Mouse (Mus musculus) bone marrow, adult 2 months (tissue): ENCODE results near the gene Hnrnpa1. TPM values are rescaled to one million over a fixed set of nuclear protein-coding genes. Genes with fewer than 3 reads are reported as not detected.

Source experiments
- H3K27ac ChIP-seq: fragments of 200-500 bp; 2 replicates; pipeline ENCODE4 v1.5.1; 2012; ENCODE audit warnings: low read depth, mild to moderate bottlenecking, control low read depth, inconsistent platforms, low read length; ENCODE audit not compliant: control insufficient read depth, poor library complexity, insufficient read depth
- H3K4me1 ChIP-seq: fragments of 200-500 bp; 2 replicates; pipeline ENCODE4 v1.6.1; 2011; ENCODE audit warnings: low read length; ENCODE audit not compliant: control insufficient read depth, insufficient read depth
- H3K4me3 ChIP-seq: fragments of 200-500 bp; replicated peaks from 2 replicates; pipeline ENCODE3; 2011; ENCODE audit warnings: mild to moderate bottlenecking, low read depth, low read length, control low read depth; ENCODE audit not compliant: control insufficient read depth
- CTCF ChIP-seq: fragments of 200-500 bp; IDR thresholded peaks from 2 replicates; pipeline ENCODE4 v1.5.1; 2011; ENCODE audit warnings: low read length, control low read depth; ENCODE audit not compliant: control insufficient read depth, insufficient read depth
- POLR2A ChIP-seq: fragments of 200-500 bp; IDR thresholded peaks from 2 replicates; pipeline ENCODE4 v1.6.1; 2011; ENCODE audit warnings: low read depth, mild to moderate bottlenecking, control low read depth, low read length, borderline replicate concordance; ENCODE audit not compliant: control insufficient read depth
- WGBS: fragments of 180-500 bp; shearing (Covaris S2); methylation state at CpG from one replicate; pipeline ENCODE4 v1.1.7; 2018; 5-methylcytosine and 5-hydroxymethylcytosine counted together
- polyA plus RNA-seq: library from polyadenylated mRNA; stranded (reverse); fragments of >200 nt; gene quantifications from 2 replicates; pipeline ENCODE4 v1.2.4, GENCODE M21; 2011; ENCODE audit warnings: low replicate concordance; ENCODE audit not compliant: missing spikeins, insufficient read depth, insufficient read length

The Hnrnpa1 gene
- polyA plus RNA-seq, 1 experiment: 641 TPM

DNA sequence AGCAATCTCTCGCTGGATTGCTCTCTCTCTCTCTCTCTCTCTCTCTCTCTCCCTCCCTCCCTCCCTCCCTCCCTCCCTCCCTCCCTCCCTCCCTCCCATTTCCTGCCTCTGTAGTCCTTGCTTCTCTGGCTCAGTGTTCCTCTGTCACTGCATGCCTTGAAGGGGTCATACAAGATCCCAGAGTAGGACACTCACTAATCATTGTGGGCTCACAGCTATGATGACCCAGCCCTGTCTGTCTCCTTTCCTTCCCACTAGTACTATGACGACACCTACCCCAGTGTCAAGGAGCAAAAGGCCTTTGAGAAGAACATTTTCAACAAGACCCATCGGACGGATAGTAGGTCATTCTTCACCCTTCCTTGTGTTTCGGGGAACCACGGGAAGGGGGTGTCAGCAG is 50.2 kb downstream of the Hnrnpa1 start:
- TF ChIP-seq CTCF (no peak), POLR2A (no peak)
- WGBS: 78% methylated on average over 6 of the region's 6 CpGs

GRCm38 (mm10) chr15:103290843-103291242 is 50.6 kb downstream of the Hnrnpa1 start:
- TF ChIP-seq POLR2A: no peak
- TF ChIP-seq CTCF: no peak
- Histone ChIP-seq H3K27ac (no peak overlapping the region), H3K4me3 (no peak overlapping the region), H3K4me1 (no peaks in the 10 kb centered on the region)
- WGBS: 92% methylated on average over 9 of the region's 9 CpGs

More for the DNA sequence above, 50.2 kb downstream of the Hnrnpa1 start:
- no peak overlapping the region for H3K4me3 ChIP-seq
- no peak overlapping the region for H3K27ac ChIP-seq
- H3K4me1 ChIP-seq: no peaks in the 10 kb centered on the region

DNA sequence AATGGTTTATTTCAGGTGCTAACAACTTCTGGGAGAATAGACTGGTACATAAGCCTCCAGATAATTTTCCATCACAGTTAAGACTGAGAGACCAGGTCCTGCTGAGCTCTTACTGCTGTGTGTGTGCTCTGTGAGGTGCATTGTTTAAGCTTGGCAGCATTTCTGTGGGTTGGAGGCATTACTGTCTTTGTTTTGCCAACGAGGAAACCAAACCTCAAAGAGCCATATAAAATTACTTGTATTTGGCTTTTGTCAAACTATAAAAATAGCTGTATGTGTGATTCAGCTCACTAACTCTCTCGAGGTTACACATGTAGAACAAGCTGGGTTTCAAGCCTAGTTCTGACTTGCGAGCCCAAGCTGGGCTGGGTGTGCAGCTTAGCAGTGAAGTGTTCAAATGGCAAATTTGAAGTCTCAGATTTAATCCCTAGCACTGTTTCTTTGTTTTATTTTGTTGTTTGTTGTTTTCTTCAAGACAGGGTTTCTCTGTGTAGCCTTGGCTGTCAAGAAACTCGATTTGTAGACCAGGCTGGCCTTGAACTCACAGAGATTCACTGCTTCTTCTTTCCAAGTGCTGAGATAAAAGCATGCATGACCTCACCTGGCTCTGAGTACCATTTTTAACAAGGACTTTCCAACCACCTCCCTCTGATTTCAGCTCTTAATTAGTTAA is 52.6 kb downstream of the Hnrnpa1 start:
- 70% methylated on average over 4 of the region's 4 CpGs for WGBS
- Histone ChIP-seq H3K4me1 (no peaks in the 10 kb centered on the region), H3K27ac (no peak overlapping the region), H3K4me3 (no peak overlapping the region)
- TF ChIP-seq CTCF (no peak), POLR2A (no peak)

GRCm38 (mm10) chr15:103293375-103293774 is 53.1 kb downstream of the Hnrnpa1 start:
- H3K4me1 ChIP-seq: no peaks in the 10 kb centered on the region
- 92% methylated on average over 2 of the region's 2 CpGs for WGBS
- no peak for TF ChIP-seq POLR2A
- no peak for TF ChIP-seq CTCF
- no peak overlapping the region for H3K4me3 ChIP-seq
- H3K27ac ChIP-seq: no peak overlapping the region

GRCm38 (mm10) chr15:103294649-103295048 is 54.4 kb downstream of the Hnrnpa1 start:
- TF ChIP-seq POLR2A (no peak), CTCF (no peak)

DNA sequence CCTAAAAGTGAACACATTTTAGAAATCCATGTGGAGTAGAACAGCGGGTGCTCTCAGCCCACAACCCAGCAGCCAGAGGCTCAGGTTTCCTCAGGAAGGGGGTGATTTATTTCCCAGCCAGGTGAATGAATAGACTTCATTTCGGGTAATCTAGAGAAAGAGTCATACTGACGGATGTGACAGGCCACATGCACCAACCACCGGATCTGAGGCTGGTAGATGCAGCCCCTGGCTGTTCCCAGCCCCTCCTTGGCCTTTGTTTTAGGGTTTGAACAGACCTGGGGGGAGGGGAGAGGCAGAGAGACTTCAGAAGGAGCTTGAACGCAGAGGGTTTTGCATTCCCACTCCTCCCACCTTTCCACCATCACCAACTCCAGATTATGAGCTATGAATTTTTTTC is 55.6 kb downstream of the Hnrnpa1 start:
- WGBS: 34% methylated on average over 5 of the region's 5 CpGs
- no peak overlapping the region for H3K27ac ChIP-seq
- H3K4me3 ChIP-seq: no peak overlapping the region
- TF ChIP-seq POLR2A (no peak), CTCF (no peak)
- H3K4me1 ChIP-seq: no peaks in the 10 kb centered on the region

More at GRCm38 (mm10) chr15:103294649-103295048, 54.4 kb downstream of the Hnrnpa1 start:
- H3K4me3 ChIP-seq: no peak overlapping the region
- 67% methylated on average over 2 of the region's 2 CpGs for WGBS
- no peak overlapping the region for H3K27ac ChIP-seq
- H3K4me1 ChIP-seq: no peaks in the 10 kb centered on the region

Other genes starting within 250 kb of the Hnrnpa1 start
- 1.2 and 2.6 TPM in 2 replicates for gene Hoxc8, start 249.8 kb upstream of the Hnrnpa1 start, polyA plus RNA-seq
- gene Hoxc6, start 242.2 kb upstream of the Hnrnpa1 start, polyA plus RNA-seq: 2.4 and 2.6 TPM in 2 replicates
- gene Hoxc4, start 221.5 kb upstream of the Hnrnpa1 start, polyA plus RNA-seq: 1.1 and 1.5 TPM in 2 replicates
- gene Smug1, start 73.3 kb upstream of the Hnrnpa1 start, polyA plus RNA-seq: 3.0 and 3.9 TPM in 2 replicates
- 178 and 226 TPM in 2 replicates for gene Cbx5, start 616 bp upstream of the Hnrnpa1 start, polyA plus RNA-seq
- 218 and 304 TPM in 2 replicates for gene Nfe2, start 18.0 kb downstream of the Hnrnpa1 start, polyA plus RNA-seq
- 146 and 155 TPM in 2 replicates for gene Copz1, start 32.3 kb downstream of the Hnrnpa1 start, polyA plus RNA-seq
- 1.5 and 2.3 TPM in 2 replicates for gene Gpr84, start 70.2 kb downstream of the Hnrnpa1 start, polyA plus RNA-seq
- 9.8 and 12.7 TPM in 2 replicates for gene Zfp385a, start 99.7 kb downstream of the Hnrnpa1 start, polyA plus RNA-seq
- gene Itga5, start 126.3 kb downstream of the Hnrnpa1 start, polyA plus RNA-seq: 7.3 and 23.1 TPM in 2 replicates
- 2.9 TPM in 1 of 2 replicates, not detected in the other for gene Gtsf1, start 190.0 kb downstream of the Hnrnpa1 start, polyA plus RNA-seq
- gene Gtsf2, start 208.0 kb downstream of the Hnrnpa1 start, polyA plus RNA-seq: not detected in 2 replicates
- gene Nckap1l, start 213.4 kb downstream of the Hnrnpa1 start, polyA plus RNA-seq: 32.0 and 65.9 TPM in 2 replicates